Mouse (Mus musculus) erythroblast, embryonic 14.5 days (primary cell): ENCODE data around the gene Phf24.

Source experiments
- GATA1 ChIP-seq: IDR thresholded peaks from 2 replicates; pipeline ENCODE4 v1.6.1; 2012; ENCODE audit warnings: low read length, inconsistent platforms, mixed read lengths
- TAL1 ChIP-seq: IDR thresholded peaks from 3 replicates; pipeline ENCODE4 v1.6.1; 2012; ENCODE audit warnings: low read length, inconsistent platforms, mixed read lengths

DNA sequence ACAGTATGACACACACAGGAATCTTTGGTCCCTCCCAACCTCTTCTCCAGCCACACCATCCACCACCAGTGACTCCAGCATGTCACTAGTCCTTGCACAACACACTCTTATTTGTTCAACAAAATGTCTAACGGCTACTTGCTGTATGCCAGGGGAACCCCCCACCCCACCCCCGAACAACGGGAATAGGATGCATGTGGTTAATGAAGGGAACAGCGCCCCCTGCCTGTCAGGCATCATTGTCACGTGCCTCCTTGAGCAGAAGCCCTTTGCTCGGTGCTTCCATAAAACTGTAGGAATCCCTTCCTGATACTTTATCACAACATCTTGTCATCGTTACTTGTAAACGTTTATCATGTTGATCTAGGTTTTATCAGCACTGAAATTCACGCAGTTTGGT lies 14.3 kb upstream of the Phf24 start:
- TF ChIP-seq TAL1 (no peak), GATA1 (no peak)
